Mouse (Mus musculus) kidney, postnatal 0 days (tissue): ENCODE measurements around the gene Arid1b. TPM values are rescaled to one million over a fixed set of nuclear protein-coding genes. Genes with fewer than 3 reads are reported as not detected.

ENCODE experiments used
- ATAC-seq: fragments of 200-750 bp; cut with Nextera tagmentation; replicated peaks from 2 replicates; pipeline ENCODE4 v1.8.0; 2017; ENCODE audit warnings: low read depth, moderate number of reproducible peaks, moderate TSS enrichment, moderate library complexity; ENCODE audit not compliant: low FRiP score
- DNase-seq: peaks from one replicate; pipeline ENCODE4 v3.0.0-alpha.2; 2016; ENCODE audit warnings: low spot score
- H3K27ac ChIP-seq: fragments of 300-500 bp; sonication (generic); 2 replicates; pipeline ENCODE4 v1.5.1; 2014; ENCODE audit warnings: mild to moderate bottlenecking
- H3K27me3 ChIP-seq: fragments of 300-500 bp; sonication (generic); 2 replicates; pipeline ENCODE4 v1.6.1; 2014; ENCODE audit warnings: low read length, mixed read lengths; ENCODE audit not compliant: insufficient read depth
- H3K36me3 ChIP-seq: fragments of 300-500 bp; sonication (generic); 2 replicates; pipeline ENCODE4 v1.6.1; 2014; ENCODE audit warnings: low read length, mixed read lengths; ENCODE audit not compliant: insufficient read depth
- H3K4me1 ChIP-seq: fragments of 300-500 bp; sonication (generic); replicated peaks from 2 replicates; pipeline ENCODE4 v1.6.1; 2014; ENCODE audit warnings: antibody characterized with exemption, low read length, mixed read lengths; ENCODE audit not compliant: insufficient read depth
- H3K4me2 ChIP-seq: fragments of 300-500 bp; sonication (generic); 2 replicates; pipeline ENCODE4 v1.6.1; 2014; ENCODE audit warnings: mild to moderate bottlenecking, low read length, moderate library complexity, mixed read lengths
- H3K4me3 ChIP-seq: fragments of 300-500 bp; sonication (generic); replicated peaks from 2 replicates; pipeline ENCODE4 v1.5.1; 2014; ENCODE audit warnings: low read depth, low read length
- H3K9ac ChIP-seq: fragments of 300-500 bp; sonication (generic); 2 replicates; pipeline ENCODE4 v1.6.1; 2014; ENCODE audit warnings: low read depth, low read length
- H3K9me3 ChIP-seq: fragments of 300-500 bp; sonication (generic); replicated peaks from 2 replicates; pipeline ENCODE4 v1.6.1; 2016; ENCODE audit warnings: low read length, inconsistent platforms, mixed read lengths
- CTCF ChIP-seq: IDR thresholded peaks from 2 replicates; pipeline ENCODE4 v1.5.1; 2016; ENCODE audit warnings: antibody characterized with exemption, low read depth, mild to moderate bottlenecking, moderate library complexity
- WGBS: fragments of 180-500 bp; shearing (Covaris S2); extraction: QIAGEN DNeasy Blood & Tissue Kit; methylation state at CpG from one replicate; pipeline ENCODE4 v1.1.7; 2014; 5-methylcytosine and 5-hydroxymethylcytosine counted together
- polyA plus RNA-seq: library from polyadenylated mRNA; unstranded; fragments of >200 nt; fragmentation: Nextera tagmentation; extraction: Ambion mirVana; gene quantifications from 2 replicates; pipeline ENCODE4 v1.2.1, GENCODE M21; 2015

The Arid1b gene
- polyA plus RNA-seq, 1 experiment from 2014 or later: 9.2 TPM

DNA sequence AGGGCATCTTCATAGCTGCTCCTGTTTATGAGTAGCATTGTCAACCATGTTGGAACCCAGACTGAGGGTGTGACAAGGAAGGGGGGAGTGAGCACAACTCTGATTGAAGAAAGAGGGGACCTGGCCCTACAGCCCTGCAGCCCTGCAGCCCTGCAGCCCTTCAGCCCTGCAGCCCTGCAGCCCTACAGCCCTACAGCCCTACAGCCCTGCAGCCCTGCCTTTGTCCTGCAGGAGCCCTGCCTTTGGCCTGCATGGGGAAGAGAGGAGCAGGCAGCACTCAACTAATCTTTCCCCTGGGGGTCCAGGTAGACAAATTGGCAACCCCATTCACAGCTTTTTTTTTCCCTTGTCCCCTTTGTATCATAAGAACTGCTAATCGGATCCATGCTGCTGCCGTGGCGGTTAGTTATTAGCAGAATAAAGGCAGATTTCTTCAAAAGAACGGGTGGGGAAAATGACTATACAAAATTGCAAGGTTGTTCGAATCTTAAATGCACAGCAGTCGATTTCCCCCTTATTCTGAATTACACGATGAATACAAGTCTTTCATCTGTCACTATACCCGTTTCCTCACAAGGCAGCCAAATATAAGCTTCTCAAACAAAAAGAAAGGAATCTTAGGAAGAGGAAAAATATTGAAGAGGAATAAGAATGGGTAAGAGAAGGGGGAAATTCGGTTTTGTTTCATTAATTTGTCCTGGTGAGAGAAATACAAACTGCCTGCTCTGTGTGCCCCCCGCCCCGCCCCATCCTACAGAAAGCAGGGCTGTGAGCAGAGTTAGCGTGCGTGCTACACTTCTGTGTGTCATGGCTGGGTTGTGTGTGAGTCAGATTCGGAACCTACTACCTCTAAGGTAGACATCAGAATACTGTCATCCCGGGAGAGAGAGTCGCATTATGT is 260.8 kb downstream of the Arid1b start:
- DNase-seq: no peak
- 87% methylated on average over 16 of the region's 16 CpGs for WGBS
- ATAC-seq: no peak

DNA sequence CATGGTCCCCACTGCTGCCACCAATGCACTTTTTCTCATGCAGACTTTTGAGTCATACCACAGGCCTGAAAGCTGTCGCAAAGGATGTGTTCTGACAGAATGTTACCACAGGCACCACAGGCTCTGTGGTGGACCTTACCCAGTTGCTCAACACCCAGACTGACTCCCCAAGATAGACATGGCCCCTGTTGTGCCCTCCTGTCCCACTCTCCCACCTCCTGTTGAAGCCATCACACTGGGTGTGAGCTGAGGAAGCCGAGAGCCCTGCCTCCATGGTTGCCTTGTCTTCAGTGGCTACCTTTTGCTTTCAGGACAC is 261.4 kb downstream of the Arid1b start:
- WGBS: 94% methylated on average over 2 of the region's 2 CpGs
- DNase-seq: no peak

More for the DNA sequence above, 260.8 kb downstream of the Arid1b start:
- no peaks in the 10 kb centered on the region for H3K9me3 ChIP-seq
- no peak overlapping the region for H3K4me2 ChIP-seq
- TF ChIP-seq CTCF: no peak
- H3K36me3 ChIP-seq: peaks cover 7% of the 10 kb centered on the region; the same call in 1 of the 2 replicates
- peaks cover under 1% of the 10 kb centered on the region; the same call in 1 of the 2 replicates for H3K4me1 ChIP-seq
- H3K27me3 ChIP-seq: no peaks in the 10 kb centered on the region
- H3K4me3 ChIP-seq: no peak overlapping the region
- H3K27ac ChIP-seq: no peak overlapping the region
- H3K9ac ChIP-seq: no peak overlapping the region

DNA sequence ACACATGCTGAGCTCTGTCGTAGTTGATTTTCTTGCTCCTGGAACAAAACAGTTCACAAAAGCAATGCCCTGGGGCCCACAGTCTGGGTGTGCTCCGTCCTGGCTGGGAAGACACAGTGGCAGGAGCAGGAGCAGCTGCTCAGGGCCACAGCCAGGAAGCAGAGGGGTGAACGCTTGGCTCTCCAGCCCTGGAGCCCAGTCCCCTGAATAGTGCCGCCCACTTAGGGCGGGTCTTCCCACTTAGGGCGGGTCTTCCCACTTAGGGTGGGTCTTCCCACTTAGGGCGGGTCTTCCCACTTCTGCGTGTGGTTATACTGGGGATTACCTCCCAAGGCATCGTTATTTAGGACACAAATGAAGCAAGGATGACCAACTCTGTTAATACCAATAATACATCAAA is 264.8 kb downstream of the Arid1b start:
- Histone ChIP-seq H3K27me3 (no peaks in the 10 kb centered on the region), H3K9me3 (no peaks in the 10 kb centered on the region), H3K4me3 (no peak overlapping the region), H3K36me3 (no peaks in the 10 kb centered on the region; the same call in 1 of the 2 replicates), H3K4me1 (peaks cover 11% of the 10 kb centered on the region; the same call in 1 of the 2 replicates), H3K27ac (no peak overlapping the region), H3K9ac (no peak overlapping the region), H3K4me2 (no peak overlapping the region)
- DNase-seq (no peak), ATAC-seq (no peak; the same call in 1 of the 2 replicates)
- WGBS: 83% methylated on average over 9 of the region's 9 CpGs
- TF ChIP-seq CTCF: no peak

More for the DNA sequence above, 261.4 kb downstream of the Arid1b start:
- Histone ChIP-seq H3K27me3 (no peaks in the 10 kb centered on the region), H3K36me3 (peaks cover 6% of the 10 kb centered on the region; the same call in 1 of the 2 replicates), H3K4me1 (no peaks in the 10 kb centered on the region), H3K4me2 (no peak overlapping the region), H3K4me3 (no peak overlapping the region), H3K9ac (no peak overlapping the region), H3K9me3 (no peaks in the 10 kb centered on the region), H3K27ac (no peak overlapping the region)
- no peak for TF ChIP-seq CTCF
- no peak for ATAC-seq

DNA sequence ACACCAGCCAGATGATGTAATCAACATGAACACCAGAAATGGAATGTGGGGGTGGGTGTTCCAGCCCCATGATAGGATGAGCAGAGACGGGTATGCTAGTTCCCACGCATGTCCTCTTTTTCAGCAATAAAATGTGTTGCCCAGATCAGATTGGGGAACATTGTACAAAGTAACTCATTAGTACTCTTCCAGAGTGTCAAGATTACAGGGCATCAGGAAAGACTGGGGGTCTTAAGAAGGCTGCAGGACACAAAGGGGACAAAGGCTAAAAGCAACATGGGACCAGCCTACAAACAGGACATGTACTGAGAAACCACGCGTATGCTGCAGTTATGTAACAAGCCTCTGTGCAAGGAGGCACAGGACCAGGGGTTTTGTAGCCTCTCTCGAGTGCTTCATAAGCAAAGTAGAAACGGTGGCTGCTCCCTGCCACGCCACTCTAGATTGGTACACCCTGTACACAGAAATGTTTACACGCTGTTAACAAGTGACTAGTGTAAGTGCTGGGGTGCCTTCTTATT is 267.1 kb downstream of the Arid1b start:
- WGBS: 59% methylated on average over 8 of the region's 8 CpGs
- no peak overlapping the region for H3K4me3 ChIP-seq
- H3K4me1 ChIP-seq: peaks cover 11% of the 10 kb centered on the region; the same call in 1 of the 2 replicates
- no peak for ATAC-seq
- no peaks in the 10 kb centered on the region for H3K27me3 ChIP-seq
- no peak overlapping the region for H3K9ac ChIP-seq
- H3K36me3 ChIP-seq: peaks cover 7% of the 10 kb centered on the region; the same call in 1 of the 2 replicates
- H3K27ac ChIP-seq: no peak overlapping the region
- DNase-seq: no peak
- no peak overlapping the region for H3K4me2 ChIP-seq
- no peaks in the 10 kb centered on the region for H3K9me3 ChIP-seq
- TF ChIP-seq CTCF: no peak

DNA sequence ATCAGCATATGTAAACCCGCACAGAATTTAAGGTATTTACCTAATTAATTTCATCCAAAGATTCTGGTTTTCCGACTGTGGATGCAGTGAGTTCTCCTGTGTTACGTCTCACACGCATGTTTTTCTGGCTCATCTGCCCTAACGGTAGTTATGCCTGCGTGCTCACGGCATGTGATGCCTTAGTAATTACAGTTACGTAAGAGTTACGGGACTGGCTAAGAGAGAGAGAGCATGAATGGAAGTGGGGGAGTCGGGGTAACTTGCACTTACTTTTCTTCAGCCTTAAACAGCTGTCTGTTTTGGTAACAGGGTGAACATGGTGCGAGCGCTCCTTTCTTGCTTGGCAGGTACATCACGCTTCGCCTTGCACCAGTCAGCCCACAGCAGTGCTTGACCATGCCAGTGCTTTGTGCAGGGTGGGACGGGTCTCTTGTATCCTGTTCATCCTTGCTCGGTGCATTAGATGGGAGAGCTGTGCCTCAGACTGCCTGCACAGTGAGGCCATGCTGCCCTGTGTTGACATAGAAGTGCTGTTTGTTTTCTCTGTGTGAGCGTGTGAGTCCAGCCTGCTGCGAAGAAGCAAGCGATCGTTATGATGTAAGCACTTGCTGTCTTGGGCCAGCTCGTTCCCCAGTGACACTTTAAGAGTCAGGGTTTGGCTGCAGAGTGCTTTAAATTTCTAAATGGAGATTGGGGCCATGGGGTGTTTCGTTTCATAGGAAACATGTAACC is 267.9 kb downstream of the Arid1b start:
- ATAC-seq (0 out of 2 replicates have a peak, but pooled peaks have one; percentile 35), DNase-seq (no peak)
- Histone ChIP-seq H3K4me3 (no peak overlapping the region), H3K36me3 (peaks cover 9% of the 10 kb centered on the region; the same call in 1 of the 2 replicates), H3K27me3 (no peaks in the 10 kb centered on the region), H3K4me2 (0 out of 2 replicates have a peak overlapping the region, but pooled peaks have one; percentile 11), H3K27ac (no peak overlapping the region), H3K4me1 (peaks cover 11% of the 10 kb centered on the region; the same call in 1 of the 2 replicates), H3K9ac (no peak overlapping the region), H3K9me3 (no peaks in the 10 kb centered on the region)
- WGBS: 35% methylated on average over 22 of the region's 22 CpGs
- TF ChIP-seq CTCF: no peak

DNA sequence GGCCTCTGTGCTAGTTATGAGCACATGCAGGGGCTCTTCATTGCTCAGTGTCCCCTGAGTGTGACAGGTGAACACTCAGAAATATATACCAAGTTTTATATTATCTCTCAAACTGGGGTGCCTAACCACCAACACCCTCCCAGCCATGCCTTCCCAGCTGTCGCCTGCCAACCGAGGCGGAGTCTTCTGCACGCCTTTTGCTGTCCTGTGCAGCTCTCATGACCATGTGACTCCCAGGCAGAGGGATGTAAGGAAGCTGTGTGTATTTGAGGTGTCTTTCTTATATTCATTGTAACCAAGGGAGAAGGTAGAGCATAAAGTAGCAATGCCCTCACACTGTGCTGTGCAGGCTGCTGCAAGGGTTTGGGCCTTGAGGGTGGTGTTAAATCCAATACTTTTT is 268.7 kb downstream of the Arid1b start:
- 78% methylated on average over 4 of the region's 4 CpGs for WGBS
- no peak overlapping the region for H3K9ac ChIP-seq
- TF ChIP-seq CTCF: no peak

More for the DNA sequence above, 268.7 kb downstream of the Arid1b start:
- ATAC-seq: no peak
- H3K4me3 ChIP-seq: no peak overlapping the region
- DNase-seq: no peak
- H3K4me2 ChIP-seq: no peak overlapping the region
- no peaks in the 10 kb centered on the region for H3K27me3 ChIP-seq
- peaks cover 9% of the 10 kb centered on the region; the same call in 1 of the 2 replicates for H3K36me3 ChIP-seq
- no peaks in the 10 kb centered on the region for H3K9me3 ChIP-seq
- no peak overlapping the region for H3K27ac ChIP-seq
- peaks cover 11% of the 10 kb centered on the region; the same call in 1 of the 2 replicates for H3K4me1 ChIP-seq
